Mouse (Mus musculus): Measurements from ENCODE around the gene Os9. TPM values are rescaled to one million over a fixed set of nuclear protein-coding genes. Genes with fewer than 3 reads are reported as not detected.
"Not testable (repeated sequence)": the region's sequence is repeated elsewhere in the genome, so short reads cannot be mapped to it uniquely, and the experiment has no call there.

Os9 gene
- 100 and 108 TPM in 2 replicates for polyA plus RNA-seq (2015; fragmentation: Nextera tagmentation; extraction: Ambion mirVana)

- H3K4me2 ChIP-seq: peak within 1 kb of the TSS; percentile 95
- peak within 1 kb of the TSS; percentile 96 for H3K4me3 ChIP-seq (replicated peaks)
- H3K36me3 ChIP-seq: peaks cover 15% of the 10 kb centered on the region
- H3K27ac ChIP-seq: no peak within 1 kb of the TSS
- H3K9ac ChIP-seq: peak within 1 kb of the TSS; percentile 77
- under 1% methylated on average over 19 of the region's 19 CpGs for WGBS
- peak; percentile 98 for ATAC-seq (ENCODE audit: insufficient read depth, low FRiP score, low read depth)
- peaks cover 6% of the 10 kb centered on the region; the same call in 1 of the 2 replicates for H3K4me1 ChIP-seq
- no peaks in the 10 kb centered on the region for H3K27me3 ChIP-seq (replicated peaks)
- no peaks in the 10 kb centered on the region for H3K9me3 ChIP-seq
Observed at GRCm38 (mm10) chr10:127121066-127121477, at the start of gene Os9. Gene Os9, minus strand, starts transcription at chr10:127121131.

- H3K36me3 ChIP-seq: no peaks in the 10 kb centered on the region
- H3K27ac ChIP-seq: no peak overlapping the region
- ATAC-seq (ENCODE audit: insufficient read depth, low FRiP score, low read depth): no peak
- peak overlapping the region; percentile 75 for H3K4me2 ChIP-seq
- no peaks in the 10 kb centered on the region for H3K9me3 ChIP-seq
- H3K4me1 ChIP-seq: peaks cover 27% of the 10 kb centered on the region
- WGBS: 6% methylated on average over 22 of the region's 22 CpGs
- peak overlapping the region; percentile 33; the same call in 1 of the 2 replicates for H3K4me3 ChIP-seq (replicated peaks)
- H3K27me3 ChIP-seq (replicated peaks): peaks cover 50% of the 10 kb centered on the region
- H3K9ac ChIP-seq: no peak overlapping the region
Observed at GRCm38 (mm10) chr10:127170002-127170401, 49.1 kb upstream of the Os9 start.

GRCm38 (mm10) chr10:127167614-127168192 is 46.8 kb upstream of the Os9 start:
- Histone ChIP-seq H3K9ac (no peak overlapping the region), H3K4me1 (peaks cover 27% of the 10 kb centered on the region), H3K27ac (peak overlapping the region; percentile 8), H3K36me3 (no peaks in the 10 kb centered on the region), H3K4me2 (peak overlapping the region; percentile 100), H3K4me3 (replicated peaks) (peak overlapping the region; percentile 57; the same call in 1 of the 2 replicates), H3K27me3 (replicated peaks) (peaks cover 58% of the 10 kb centered on the region), H3K9me3 (no peaks in the 10 kb centered on the region)
- 31% methylated on average over 10 of the region's 10 CpGs for WGBS
- no peak for ATAC-seq (ENCODE audit: insufficient read depth, low FRiP score, low read depth)

- Histone ChIP-seq H3K27me3 (replicated peaks) (peaks cover 55% of the 10 kb centered on the region), H3K9ac (no peak overlapping the region), H3K9me3 (no peaks in the 10 kb centered on the region), H3K4me3 (replicated peaks) (peak overlapping the region; percentile 57), H3K27ac (peak overlapping the region; percentile 74), H3K36me3 (no peaks in the 10 kb centered on the region), H3K4me1 (peaks cover 27% of the 10 kb centered on the region), H3K4me2 (peak overlapping the region; percentile 100)
- ATAC-seq (ENCODE audit: insufficient read depth, low FRiP score, low read depth): no peak
- 28% methylated on average over 15 of the region's 15 CpGs for WGBS
Observed at GRCm38 (mm10) chr10:127166771-127167613, 46.1 kb upstream of the Os9 start.

GRCm38 (mm10) chr10:127166404-127166715 is 45.4 kb upstream of the Os9 start:
- Histone ChIP-seq H3K4me2 (peak overlapping the region; percentile 100), H3K36me3 (no peaks in the 10 kb centered on the region), H3K27ac (peak overlapping the region; percentile 74; the same call in 1 of the 2 replicates), H3K4me3 (replicated peaks) (peak overlapping the region; percentile 57), H3K9ac (0 out of 2 replicates have a peak overlapping the region, but pooled peaks have one; percentile 77), H3K4me1 (peaks cover 27% of the 10 kb centered on the region), H3K9me3 (no peaks in the 10 kb centered on the region), H3K27me3 (replicated peaks) (peaks cover 51% of the 10 kb centered on the region)
- WGBS: 7% methylated on average over 11 of the region's 11 CpGs
- no peak for ATAC-seq (ENCODE audit: insufficient read depth, low FRiP score, low read depth)

- Histone ChIP-seq H3K4me2 (peak overlapping the region; percentile 100), H3K4me3 (replicated peaks) (peak overlapping the region; percentile 57), H3K27me3 (replicated peaks) (peaks cover 50% of the 10 kb centered on the region), H3K27ac (peak overlapping the region; percentile 74), H3K9ac (peak overlapping the region; percentile 77), H3K4me1 (peaks cover 26% of the 10 kb centered on the region), H3K9me3 (no peaks in the 10 kb centered on the region), H3K36me3 (no peaks in the 10 kb centered on the region)
- under 1% methylated on average over 56 of the region's 56 CpGs for WGBS
- ATAC-seq (ENCODE audit: insufficient read depth, low FRiP score, low read depth): peak; percentile 44
Observed at GRCm38 (mm10) chr10:127165654-127166403, 44.9 kb upstream of the Os9 start.

GRCm38 (mm10) chr10:127165354-127165653 is 44.4 kb upstream of the Os9 start:
- H3K36me3 ChIP-seq: no peaks in the 10 kb centered on the region
- peaks cover 47% of the 10 kb centered on the region for H3K27me3 ChIP-seq (replicated peaks)
- under 1% methylated on average over 40 of the region's 42 CpGs for WGBS
- peak overlapping the region; percentile 74 for H3K27ac ChIP-seq
- peak overlapping the region; percentile 100 for H3K4me2 ChIP-seq
- peak; percentile 25 for ATAC-seq (ENCODE audit: insufficient read depth, low FRiP score, low read depth)
- H3K4me1 ChIP-seq: peaks cover 21% of the 10 kb centered on the region
- peak overlapping the region; percentile 77 for H3K9ac ChIP-seq
- H3K9me3 ChIP-seq: no peaks in the 10 kb centered on the region
- peak overlapping the region; percentile 57 for H3K4me3 ChIP-seq (replicated peaks)

GRCm38 (mm10) chr10:127164631-127165353 is 43.9 kb upstream of the Os9 start, which contains the start of gene B4galnt1:
Gene B4galnt1, plus strand, starts transcription at chr10:127165225.
- Histone ChIP-seq H3K4me3 (replicated peaks) (peak within 1 kb of the TSS; percentile 57), H3K27me3 (replicated peaks) (peaks cover 42% of the 10 kb centered on the region), H3K27ac (peak within 1 kb of the TSS; percentile 74), H3K36me3 (no peaks in the 10 kb centered on the region), H3K4me1 (peaks cover 16% of the 10 kb centered on the region), H3K9ac (peak within 1 kb of the TSS; percentile 77), H3K4me2 (peak within 1 kb of the TSS; percentile 100), H3K9me3 (no peaks in the 10 kb centered on the region)
- WGBS: 3% methylated on average over 50 of the region's 52 CpGs
- ATAC-seq (ENCODE audit: insufficient read depth, low FRiP score, low read depth): peak; percentile 84

- Histone ChIP-seq H3K4me3 (replicated peaks) (no peak overlapping the region), H3K27ac (no peak overlapping the region), H3K9ac (no peak overlapping the region), H3K27me3 (replicated peaks) (peaks cover 37% of the 10 kb centered on the region), H3K4me2 (no peak overlapping the region), H3K4me1 (peaks cover 14% of the 10 kb centered on the region; the same call in 1 of the 2 replicates), H3K9me3 (no peaks in the 10 kb centered on the region), H3K36me3 (no peaks in the 10 kb centered on the region)
- WGBS: 88% methylated on average over 4 of the region's 4 CpGs
- ATAC-seq (ENCODE audit: insufficient read depth, low FRiP score, low read depth): no peak
Observed at GRCm38 (mm10) chr10:127164190-127164589, 43.3 kb upstream of the Os9 start.

- 43% methylated on average over 7 of the region's 7 CpGs for WGBS
- H3K4me1 ChIP-seq: peaks cover 14% of the 10 kb centered on the region; the same call in 1 of the 2 replicates
- not testable (repeated sequence) for H3K9me3 ChIP-seq; ATAC-seq (ENCODE audit: insufficient read depth, low FRiP score, low read depth); H3K9ac ChIP-seq; H3K4me2 ChIP-seq; H3K4me3 ChIP-seq (replicated peaks); H3K36me3 ChIP-seq; H3K27ac ChIP-seq
- H3K27me3 ChIP-seq (replicated peaks): peaks cover 30% of the 10 kb centered on the region
Observed at GRCm38 (mm10) chr10:127162771-127163261, 41.9 kb upstream of the Os9 start.

GRCm38 (mm10) chr10:127160728-127161127 is 39.8 kb upstream of the Os9 start:
- 63% methylated on average over 3 of the region's 3 CpGs for WGBS
- no peak overlapping the region for H3K4me3 ChIP-seq (replicated peaks)
- no peak overlapping the region for H3K27ac ChIP-seq
- H3K4me1 ChIP-seq: peaks cover 5% of the 10 kb centered on the region; the same call in 1 of the 2 replicates
- H3K9me3 ChIP-seq: no peaks in the 10 kb centered on the region
- ATAC-seq (ENCODE audit: insufficient read depth, low FRiP score, low read depth): no peak
- peaks cover 12% of the 10 kb centered on the region for H3K27me3 ChIP-seq (replicated peaks)
- no peak overlapping the region for H3K9ac ChIP-seq
- H3K4me2 ChIP-seq: no peak overlapping the region
- H3K36me3 ChIP-seq: no peaks in the 10 kb centered on the region

Data from stomach, embryonic 15.5 days (tissue).